Mouse (Mus musculus) liver, postnatal 0 days (tissue): Measurements from ENCODE around the gene Olr1.

ENCODE experiments used
- CTCF ChIP-seq: sonication (generic); IDR thresholded peaks from 2 replicates; pipeline ENCODE4 v1.5.1; 2016; ENCODE audit warnings: antibody characterized with exemption, low read depth
- EP300 ChIP-seq: IDR thresholded peaks from 2 replicates; pipeline ENCODE4 v1.6.1; 2016; ENCODE audit warnings: antibody characterized with exemption, low read depth, mild to moderate bottlenecking

DNA sequence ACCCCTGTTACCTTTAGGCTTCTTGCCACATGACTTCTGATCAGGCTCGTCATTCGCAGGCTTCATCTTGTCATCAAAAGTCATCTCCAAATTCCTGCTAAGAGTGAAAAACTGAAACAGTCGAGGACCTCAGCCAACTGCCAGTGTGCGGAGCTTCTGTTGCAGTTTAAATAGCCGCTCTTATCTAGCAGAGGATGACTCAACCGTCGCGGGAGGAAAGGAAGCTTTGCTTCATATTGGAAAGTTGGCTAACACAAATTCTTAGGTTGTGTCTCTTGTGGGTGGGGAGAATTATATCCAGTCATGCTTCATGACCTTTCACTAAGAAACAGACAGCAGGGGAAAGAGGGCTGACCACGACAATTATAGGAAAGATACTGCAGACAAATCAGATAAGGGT is at the start of gene Olr1:
- TF ChIP-seq CTCF (no peak), EP300 (no peak)
